Mouse (Mus musculus) hindbrain, embryonic 13.5 days (tissue): ENCODE results near the gene Znrf4. TPM values are rescaled to one million over a fixed set of nuclear protein-coding genes. Genes with fewer than 3 reads are reported as not detected.
"Not testable (repeated sequence)": the region's sequence is repeated elsewhere in the genome, so short reads cannot be mapped to it uniquely, and the experiment has no call there.

ENCODE experiments used
- ATAC-seq: fragments of 200-750 bp; cut with Nextera tagmentation; 2 replicates; pipeline ENCODE4 v1.8.0; 2017; ENCODE audit warnings: moderate TSS enrichment; ENCODE audit not compliant: low FRiP score
- H3K27ac ChIP-seq: fragments of 300-500 bp; sonication (generic); 2 replicates; pipeline ENCODE4 v1.5.1; 2015; ENCODE audit warnings: inconsistent platforms, mild to moderate bottlenecking, moderate library complexity
- H3K27me3 ChIP-seq: fragments of 300-500 bp; sonication (generic); 2 replicates; pipeline ENCODE4 v1.6.1; 2015; ENCODE audit warnings: mild to moderate bottlenecking, inconsistent platforms
- H3K36me3 ChIP-seq: fragments of 300-500 bp; sonication (generic); 2 replicates; pipeline ENCODE4 v1.6.1; 2015; ENCODE audit warnings: mild to moderate bottlenecking, inconsistent platforms
- H3K4me1 ChIP-seq: fragments of 300-500 bp; sonication (generic); replicated peaks from 2 replicates; pipeline ENCODE4 v1.6.1; 2015; ENCODE audit warnings: inconsistent platforms
- H3K4me2 ChIP-seq: fragments of 300-500 bp; sonication (generic); 2 replicates; pipeline ENCODE4 v1.6.1; 2015; ENCODE audit warnings: inconsistent platforms, mild to moderate bottlenecking, moderate library complexity
- H3K4me3 ChIP-seq: fragments of 300-500 bp; sonication (generic); 2 replicates; pipeline ENCODE4 v1.5.1; 2015; ENCODE audit warnings: mild to moderate bottlenecking, inconsistent platforms
- H3K9ac ChIP-seq: fragments of 300-500 bp; sonication (generic); 2 replicates; pipeline ENCODE4 v1.6.1; 2015; ENCODE audit warnings: mild to moderate bottlenecking, inconsistent platforms
- H3K9me3 ChIP-seq: fragments of 300-500 bp; sonication (generic); 2 replicates; pipeline ENCODE4 v1.6.1; 2016; ENCODE audit warnings: inconsistent platforms
- WGBS: fragments of 180-500 bp; shearing (Covaris S2); methylation state at CpG from one replicate; pipeline ENCODE4 v1.1.7; 2015; 5-methylcytosine and 5-hydroxymethylcytosine counted together
- polyA plus RNA-seq: library from polyadenylated mRNA; unstranded; fragments of >200 nt; fragmentation: Nextera tagmentation; extraction: Ambion mirVana; gene quantifications from 2 replicates; pipeline ENCODE4 v1.2.1, GENCODE M21; 2015

Gene Znrf4
- polyA plus RNA-seq, 1 experiment from 2014 or later, result not detected

GRCm38 (mm10) chr17:56505401-56505800, 6.8 kb downstream of the Znrf4 start:
- Histone ChIP-seq H3K27ac (peak overlapping the region; percentile 53), H3K27me3 (peaks cover 13% of the 10 kb centered on the region), H3K4me2 (no peak overlapping the region), H3K9me3 (no peaks in the 10 kb centered on the region), H3K4me1 (peaks cover 56% of the 10 kb centered on the region), H3K36me3 (no peaks in the 10 kb centered on the region), H3K4me3 (no peak overlapping the region), H3K9ac (no peak overlapping the region)
- no peak for ATAC-seq
- 71% methylated on average over 10 of the region's 10 CpGs for WGBS

GRCm38 (mm10) chr17:56502526-56502925, 9.7 kb downstream of the Znrf4 start:
- Histone ChIP-seq H3K27ac (peak overlapping the region; percentile 70), H3K36me3 (no peaks in the 10 kb centered on the region), H3K4me1 (peaks cover 54% of the 10 kb centered on the region), H3K4me2 (no peak overlapping the region), H3K9ac (no peak overlapping the region), H3K9me3 (no peaks in the 10 kb centered on the region), H3K4me3 (no peak overlapping the region), H3K27me3 (no peaks in the 10 kb centered on the region)
- peak; percentile 41; the same call in 1 of the 2 replicates for ATAC-seq
- 23% methylated on average over 9 of the region's 9 CpGs for WGBS

DNA sequence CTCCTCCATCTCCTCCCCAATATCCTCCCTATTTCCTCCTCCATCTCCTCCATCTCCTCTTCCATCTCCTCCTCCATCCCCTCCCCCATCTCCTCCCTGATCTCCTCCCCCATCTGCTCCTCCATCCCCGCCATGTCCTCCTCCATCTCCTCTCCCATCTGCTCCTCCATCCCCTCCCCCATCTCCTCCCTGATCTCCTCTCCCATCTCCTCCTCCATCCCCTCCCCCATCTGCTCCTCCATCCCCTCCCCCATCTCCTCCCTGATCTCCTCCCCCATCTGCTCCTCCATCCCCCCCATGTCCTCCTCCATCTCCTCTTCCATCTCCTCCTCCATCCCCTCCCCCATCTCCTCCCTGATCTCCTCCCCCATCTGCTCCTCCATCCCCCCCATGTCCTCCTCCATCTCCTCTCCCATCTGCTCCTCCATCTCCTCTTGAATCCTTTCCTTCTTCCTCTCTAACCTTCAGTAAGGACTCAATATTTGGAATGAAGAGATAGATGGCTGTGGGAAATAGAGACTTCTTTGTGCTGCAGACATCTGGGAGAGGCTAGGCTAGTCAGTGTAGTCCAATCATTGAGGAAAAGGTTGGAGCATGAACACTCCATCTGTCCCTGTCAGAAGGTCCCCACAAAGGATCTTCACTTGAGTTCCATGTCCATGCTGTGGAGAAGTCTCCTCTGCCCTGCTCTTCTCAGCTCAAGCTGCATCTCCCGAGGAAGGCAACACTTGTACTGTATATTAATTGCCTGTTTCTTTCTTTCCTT, 10.4 kb downstream of the Znrf4 start:
- H3K27me3 ChIP-seq, H3K9ac ChIP-seq, H3K36me3 ChIP-seq, H3K9me3 ChIP-seq, ATAC-seq, H3K4me2 ChIP-seq, H3K4me3 ChIP-seq: not testable (repeated sequence)
- WGBS, result 38% methylated on average over 2 of the region's 2 CpGs
- Histone ChIP-seq H3K27ac (peak overlapping the region; percentile 70), H3K4me1 (peaks cover 48% of the 10 kb centered on the region)

DNA sequence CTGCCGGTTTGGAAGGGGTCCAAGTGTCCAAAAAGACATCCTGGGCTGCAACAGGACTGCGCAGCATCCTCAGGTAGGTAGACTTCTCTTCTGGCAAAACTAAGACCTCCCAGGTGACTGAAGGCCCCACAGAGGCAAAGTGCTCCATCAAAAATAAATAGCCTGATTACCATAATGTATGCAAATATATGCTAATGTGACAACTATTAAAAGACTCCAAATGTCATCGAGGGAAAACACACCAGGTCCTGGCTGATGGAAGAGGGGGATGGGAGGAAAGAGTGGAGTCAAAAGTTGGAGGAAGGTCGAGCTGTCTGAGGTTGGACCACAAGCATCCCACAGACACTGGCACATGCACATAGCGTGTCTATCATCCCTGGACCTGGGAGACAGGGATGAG, 13.0 kb downstream of the Znrf4 start:
- ATAC-seq, result no peak; the same call in 1 of the 2 replicates

DNA sequence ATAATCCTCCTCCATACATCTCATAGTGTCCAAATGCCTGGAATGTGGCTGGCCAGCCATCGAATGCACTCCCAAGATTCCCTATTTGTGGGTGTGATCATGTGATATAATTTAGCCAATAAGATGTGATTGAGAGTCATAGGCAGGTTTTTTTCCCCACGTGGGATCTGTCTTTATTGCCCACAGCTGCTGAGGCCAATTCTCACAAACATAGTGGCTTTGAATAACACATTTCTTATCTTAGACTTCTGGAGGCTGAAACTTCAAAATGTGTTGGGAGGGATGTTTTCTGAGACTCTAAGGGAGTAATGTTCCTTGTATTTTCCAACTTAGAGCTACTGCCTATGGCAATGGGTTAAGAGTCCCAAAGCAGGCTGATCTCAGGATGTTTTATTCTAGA, 17.8 kb downstream of the Znrf4 start:
- Histone ChIP-seq H3K4me2 (no peak overlapping the region), H3K27ac (no peak overlapping the region), H3K36me3 (no peaks in the 10 kb centered on the region), H3K4me1 (peaks cover 16% of the 10 kb centered on the region), H3K27me3 (no peaks in the 10 kb centered on the region; the same call in 1 of the 2 replicates), H3K4me3 (no peak overlapping the region), H3K9ac (no peak overlapping the region), H3K9me3 (peaks cover 22% of the 10 kb centered on the region)
- 72% methylated on average over 2 of the region's 2 CpGs for WGBS
- no peak for ATAC-seq

More for the DNA sequence above, 13.0 kb downstream of the Znrf4 start:
- Histone ChIP-seq H3K4me3 (no peak overlapping the region), H3K9me3 (peaks cover 6% of the 10 kb centered on the region), H3K9ac (no peak overlapping the region), H3K27me3 (no peaks in the 10 kb centered on the region; the same call in 1 of the 2 replicates), H3K36me3 (no peaks in the 10 kb centered on the region), H3K27ac (no peak overlapping the region), H3K4me1 (peaks cover 31% of the 10 kb centered on the region), H3K4me2 (no peak overlapping the region)
- 53% methylated on average over 5 of the region's 5 CpGs for WGBS

DNA sequence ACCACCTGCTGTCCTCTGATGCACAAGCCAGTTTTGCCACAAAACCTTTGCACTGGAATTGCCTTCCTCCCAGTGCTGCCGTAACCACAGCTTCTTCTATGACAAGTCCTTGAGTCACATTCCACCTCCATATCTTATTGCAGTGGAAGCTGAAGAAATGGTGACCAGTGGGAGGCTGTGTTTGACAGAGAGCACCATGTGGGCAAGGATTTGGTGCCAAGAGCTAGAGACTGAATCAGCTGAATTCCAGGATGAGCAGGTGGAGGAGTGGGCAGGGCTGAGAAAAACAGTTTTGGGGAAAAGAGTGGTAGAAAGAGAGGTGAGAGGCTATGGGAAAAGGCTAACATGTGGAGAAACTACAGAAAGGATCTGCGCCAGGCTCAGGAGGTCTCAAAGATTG, 18.4 kb downstream of the Znrf4 start:
- H3K4me2 ChIP-seq, result no peak overlapping the region
- H3K27ac ChIP-seq, result no peak overlapping the region
- ATAC-seq, result no peak
- H3K9ac ChIP-seq, result no peak overlapping the region
- no peaks in the 10 kb centered on the region; the same call in 1 of the 2 replicates for H3K27me3 ChIP-seq
- 97% methylated on average over 2 of the region's 2 CpGs for WGBS
- no peak overlapping the region for H3K4me3 ChIP-seq
- no peaks in the 10 kb centered on the region for H3K36me3 ChIP-seq
- H3K4me1 ChIP-seq, result peaks cover 12% of the 10 kb centered on the region
- H3K9me3 ChIP-seq, result peaks cover 22% of the 10 kb centered on the region

- Histone ChIP-seq H3K4me1 (peaks cover 31% of the 10 kb centered on the region), H3K9me3 (peaks cover 22% of the 10 kb centered on the region), H3K27me3 (no peaks in the 10 kb centered on the region), H3K9ac (no peak overlapping the region), H3K4me2 (no peak overlapping the region), H3K36me3 (no peaks in the 10 kb centered on the region), H3K27ac (no peak overlapping the region), H3K4me3 (no peak overlapping the region)
- WGBS, result 81% methylated on average over 7 of the region's 7 CpGs
- no peak for ATAC-seq
Observed at GRCm38 (mm10) chr17:56490438-56491152, 21.6 kb downstream of the Znrf4 start.

- Histone ChIP-seq H3K4me2 (peak overlapping the region; percentile 6; the same call in 1 of the 2 replicates), H3K4me3 (no peak overlapping the region), H3K27me3 (no peaks in the 10 kb centered on the region), H3K36me3 (no peaks in the 10 kb centered on the region), H3K27ac (peak overlapping the region; percentile 82), H3K4me1 (peaks cover 36% of the 10 kb centered on the region), H3K9ac (peak overlapping the region; percentile 35; the same call in 1 of the 2 replicates), H3K9me3 (peaks cover 6% of the 10 kb centered on the region)
- 2% methylated on average over 12 of the region's 12 CpGs for WGBS
- ATAC-seq, result peak; percentile 85
Observed at GRCm38 (mm10) chr17:56488028-56488427, 24.2 kb downstream of the Znrf4 start.

GRCm38 (mm10) chr17:56487441-56487888, 24.8 kb downstream of the Znrf4 start:
- 0 out of 2 replicates have a peak, but pooled peaks cover under 1% of the 10 kb centered on the region for H3K9me3 ChIP-seq
- ATAC-seq, result peak; percentile 78
- no peaks in the 10 kb centered on the region for H3K36me3 ChIP-seq
- no peaks in the 10 kb centered on the region for H3K27me3 ChIP-seq
- no peak overlapping the region for H3K4me3 ChIP-seq
- peak overlapping the region; percentile 35; the same call in 1 of the 2 replicates for H3K9ac ChIP-seq
- 1% methylated on average over 10 of the region's 16 CpGs for WGBS
- H3K4me2 ChIP-seq, result peak overlapping the region; percentile 6; the same call in 1 of the 2 replicates
- H3K27ac ChIP-seq, result peak overlapping the region; percentile 82
- peaks cover 36% of the 10 kb centered on the region for H3K4me1 ChIP-seq

GRCm38 (mm10) chr17:56485926-56486325, 26.3 kb downstream of the Znrf4 start:
- WGBS, result 89% methylated on average over 9 of the region's 9 CpGs
- Histone ChIP-seq H3K4me1 (peaks cover 36% of the 10 kb centered on the region), H3K27ac (no peak overlapping the region), H3K9ac (no peak overlapping the region), H3K36me3 (no peaks in the 10 kb centered on the region), H3K9me3 (no peaks in the 10 kb centered on the region), H3K4me3 (no peak overlapping the region), H3K4me2 (no peak overlapping the region), H3K27me3 (no peaks in the 10 kb centered on the region)
- ATAC-seq, result no peak

GRCm38 (mm10) chr17:56485118-56485517, 27.1 kb downstream of the Znrf4 start:
- peaks cover 36% of the 10 kb centered on the region for H3K4me1 ChIP-seq
- WGBS, result 51% methylated on average over 9 of the region's 9 CpGs
- H3K9ac ChIP-seq, result no peak overlapping the region
- H3K4me3 ChIP-seq, result no peak overlapping the region
- no peaks in the 10 kb centered on the region for H3K27me3 ChIP-seq
- no peak for ATAC-seq
- no peaks in the 10 kb centered on the region for H3K36me3 ChIP-seq
- H3K4me2 ChIP-seq, result no peak overlapping the region
- H3K9me3 ChIP-seq, result no peaks in the 10 kb centered on the region
- H3K27ac ChIP-seq, result peak overlapping the region; percentile 58

GRCm38 (mm10) chr17:56482671-56483070, 29.6 kb downstream of the Znrf4 start:
- no peaks in the 10 kb centered on the region for H3K9me3 ChIP-seq
- 89% methylated on average over 1 of the region's 1 CpGs for WGBS
- peaks cover 21% of the 10 kb centered on the region for H3K4me1 ChIP-seq
- no peak overlapping the region for H3K9ac ChIP-seq
- no peak overlapping the region for H3K4me2 ChIP-seq
- no peak overlapping the region for H3K27ac ChIP-seq
- no peak overlapping the region for H3K4me3 ChIP-seq
- ATAC-seq, result no peak
- H3K36me3 ChIP-seq, result no peaks in the 10 kb centered on the region
- H3K27me3 ChIP-seq, result no peaks in the 10 kb centered on the region
